Mouse (Mus musculus) ZHBTc4 (cell line): Measurements from ENCODE around the gene Snph.

Experiments used
- DNase-seq: peaks from one replicate; pipeline ENCODE4 v3.0.0-alpha.2; 2011; ENCODE audit warnings: low read depth, low spot score

The Snph gene

DNA sequence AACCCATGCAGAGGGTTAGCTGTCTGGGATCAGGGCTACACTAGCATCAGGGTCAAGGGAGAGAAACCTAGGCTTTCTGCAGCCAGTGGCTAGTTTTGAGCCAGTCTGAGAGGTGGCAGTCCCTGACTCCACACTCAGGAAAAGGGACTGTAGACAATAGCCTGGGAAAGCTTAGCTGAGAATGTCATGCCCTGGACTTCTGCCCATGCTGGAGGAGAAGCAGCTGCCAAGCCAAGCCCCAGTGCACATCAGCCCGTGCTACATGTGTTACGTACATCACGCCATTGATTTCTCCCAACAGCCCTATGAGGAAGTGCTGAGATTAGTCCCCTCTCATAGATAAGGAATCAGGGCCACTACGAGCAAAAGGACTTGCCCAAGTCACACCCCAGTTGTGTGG lies 30.3 kb downstream of the Snph start:
- DNase-seq = no peak

DNA sequence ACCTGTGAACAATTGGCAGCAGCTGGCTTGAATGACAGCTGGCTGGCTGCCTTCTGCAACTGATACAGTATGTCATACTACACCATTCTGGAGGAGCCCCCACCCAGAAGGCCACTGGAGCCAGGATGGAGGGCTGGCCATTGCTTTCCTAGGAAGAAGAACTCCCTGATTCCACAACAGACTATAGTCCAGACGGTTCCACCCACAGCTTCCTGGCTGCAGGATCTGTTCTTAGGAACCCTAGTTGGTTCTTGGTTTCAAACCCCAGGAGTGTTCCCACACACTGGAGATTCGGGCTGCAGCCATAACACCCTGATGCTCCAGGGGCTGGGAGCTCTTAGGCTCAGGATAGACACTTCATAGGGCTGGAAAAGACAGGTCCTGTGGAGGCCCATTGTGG lies 34.3 kb downstream of the Snph start:
- no peak for DNase-seq

GRCm38 (mm10) chr2:151587306-151587705 lies 45.1 kb downstream of the Snph start:
- no peak for DNase-seq

DNA sequence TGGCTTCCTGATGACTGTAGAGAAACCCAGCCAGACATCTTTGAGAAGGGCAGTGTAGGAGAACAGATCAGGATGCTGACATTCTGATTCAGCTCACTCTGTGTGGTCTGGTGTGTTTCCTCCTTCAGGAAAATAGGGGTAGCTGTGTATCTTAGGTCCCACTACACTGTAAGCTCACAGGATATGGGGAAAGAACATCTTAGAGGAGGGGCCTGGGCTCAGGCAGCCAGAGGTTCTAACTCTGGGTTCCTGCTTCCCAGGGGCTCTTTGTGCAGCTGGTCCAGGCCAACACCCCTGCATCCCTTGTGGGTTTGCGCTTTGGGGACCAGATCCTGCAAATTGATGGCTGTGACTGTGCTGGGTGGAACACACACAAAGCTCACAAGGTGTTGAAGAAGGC lies 45.6 kb downstream of the Snph start:
- DNase-seq = no peak

- DNase-seq = no peak
Measured at GRCm38 (mm10) chr2:151585934-151586333, 46.5 kb downstream of the Snph start.

GRCm38 (mm10) chr2:151580945-151581344 lies 51.4 kb downstream of the Snph start:
- DNase-seq = no peak

DNA sequence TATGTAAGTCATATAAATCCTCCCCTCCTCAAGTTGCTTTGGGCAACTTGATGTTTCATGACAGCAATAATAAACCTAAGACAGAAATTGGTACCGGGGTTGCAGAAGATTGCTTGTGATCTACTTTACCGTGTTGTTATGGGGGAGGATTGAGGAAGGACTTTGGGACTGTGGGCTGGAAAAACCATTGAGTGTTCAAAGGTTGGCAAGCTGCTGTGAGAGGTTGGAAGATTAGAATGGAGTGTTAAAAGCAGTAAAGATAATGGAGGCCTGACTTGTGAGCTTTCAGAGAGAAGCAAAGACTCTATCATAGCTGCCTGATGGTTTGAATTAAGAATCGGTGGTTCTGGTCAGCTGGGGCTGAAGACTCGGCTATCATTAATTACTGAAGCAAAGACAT lies 53.2 kb downstream of the Snph start:
- DNase-seq = no peak

GRCm38 (mm10) chr2:151575699-151576389 lies 56.5 kb downstream of the Snph start:
- DNase-seq = peak; percentile 96

DNA sequence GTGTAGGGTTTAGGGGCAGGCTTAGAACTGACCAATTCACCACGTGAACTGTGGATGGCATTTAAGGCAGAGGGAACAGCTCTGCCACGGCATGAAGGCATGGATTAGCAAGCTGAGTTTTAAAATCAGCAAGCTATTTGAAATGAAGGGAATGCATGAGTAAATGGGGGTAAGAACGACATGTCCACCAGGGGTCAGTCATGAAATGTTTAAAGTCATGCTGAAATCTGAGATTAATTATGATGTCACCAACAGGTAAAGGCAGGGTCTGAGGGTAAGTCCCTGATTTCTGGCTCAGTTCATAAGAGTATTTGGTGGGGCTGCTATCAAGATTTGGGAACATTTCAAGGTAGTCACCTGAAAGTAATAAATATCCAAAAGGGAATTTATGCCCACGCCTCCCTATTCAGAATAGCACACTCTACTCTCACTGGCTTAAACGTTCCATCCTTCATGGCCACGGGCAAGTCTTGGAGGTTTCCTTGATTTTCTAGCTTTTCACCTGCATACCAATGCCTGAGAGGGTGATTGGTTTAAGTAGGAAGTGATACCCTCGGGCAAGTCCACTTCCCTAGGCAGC lies 57.2 kb downstream of the Snph start:
- peak; percentile 31 for DNase-seq

DNA sequence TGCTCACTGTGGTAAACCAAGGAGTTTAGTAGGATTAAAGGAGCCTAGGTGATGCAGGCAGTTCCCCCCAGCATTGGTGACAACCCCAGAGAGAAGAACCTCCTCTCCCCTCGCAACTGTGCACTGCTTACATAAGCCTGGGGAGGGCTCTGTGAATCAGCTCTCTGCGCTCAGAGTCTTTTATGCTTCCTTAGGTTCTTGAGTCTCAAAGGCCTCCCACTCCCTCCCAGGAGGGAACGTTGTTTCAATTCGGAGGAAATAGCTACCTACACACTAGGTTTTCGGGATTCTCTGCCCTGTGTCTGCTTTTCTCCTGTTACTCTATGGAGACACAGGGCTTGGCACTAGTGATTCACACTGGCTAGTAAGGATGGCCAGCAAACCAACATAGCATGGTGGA lies 57.8 kb downstream of the Snph start:
- no peak for DNase-seq

DNA sequence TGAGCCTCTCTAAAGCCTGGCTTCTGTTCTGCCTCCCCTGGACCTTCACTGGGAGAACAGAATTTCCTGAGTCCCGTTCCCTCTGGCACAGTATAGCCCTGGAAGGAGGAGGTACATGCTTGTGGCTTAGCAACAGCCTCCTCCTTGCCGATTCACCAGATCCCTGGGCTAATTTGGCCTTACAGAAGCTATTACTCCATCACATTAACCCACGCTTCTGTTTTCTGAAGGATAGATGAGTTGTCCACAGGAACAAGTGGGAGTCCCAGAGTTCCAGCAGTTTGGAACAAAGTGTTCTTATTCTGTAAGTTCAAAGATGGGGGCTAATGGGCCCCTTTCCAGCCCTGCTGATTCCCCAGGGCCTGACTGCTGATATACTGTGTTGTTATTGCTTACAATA lies 58.7 kb downstream of the Snph start:
- DNase-seq = no peak

DNA sequence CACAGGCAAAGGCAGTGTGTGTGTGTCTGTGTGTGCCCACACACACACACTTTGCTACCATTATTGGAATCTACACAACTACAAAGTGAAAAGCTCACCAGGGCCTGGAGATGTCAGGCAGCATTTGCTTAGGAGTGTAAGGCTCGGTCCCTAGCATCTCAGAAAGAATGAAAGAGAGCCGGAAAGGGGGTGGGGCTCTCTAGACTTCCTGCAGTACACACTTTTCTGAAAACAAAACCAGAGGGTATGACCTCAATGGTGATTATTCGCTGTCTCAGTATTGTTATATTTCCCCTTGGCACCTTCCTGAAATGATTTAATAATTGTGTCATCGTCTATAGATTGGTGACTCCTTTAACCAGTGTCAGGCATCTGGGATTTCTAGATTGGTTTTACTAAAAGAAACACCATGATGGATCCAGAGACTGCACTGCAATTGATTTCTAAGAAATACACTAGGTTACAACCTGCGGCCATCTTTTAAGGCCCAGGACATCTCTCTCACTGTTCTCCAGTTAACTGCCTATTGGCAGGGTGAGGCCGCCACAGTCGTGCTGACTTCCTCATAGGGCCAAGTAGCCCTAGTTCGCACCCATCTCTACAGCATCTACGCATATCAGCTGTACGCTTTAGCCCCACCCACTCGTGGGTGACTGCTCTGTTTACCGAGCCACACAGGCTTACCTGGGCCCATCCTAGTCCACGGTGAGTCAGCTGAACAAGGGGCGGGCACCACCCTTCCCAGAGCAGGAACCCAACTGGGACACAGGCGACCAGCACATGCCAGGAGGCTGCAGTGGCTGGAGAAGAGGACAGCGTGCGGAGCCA lies 60.3 kb downstream of the Snph start, which contains the start of gene Sdcbp2:
Sdcbp2 (plus strand) TSS at position 750 of the 828 bp plus-strand sequence.
- DNase-seq = peak; percentile 58

DNA sequence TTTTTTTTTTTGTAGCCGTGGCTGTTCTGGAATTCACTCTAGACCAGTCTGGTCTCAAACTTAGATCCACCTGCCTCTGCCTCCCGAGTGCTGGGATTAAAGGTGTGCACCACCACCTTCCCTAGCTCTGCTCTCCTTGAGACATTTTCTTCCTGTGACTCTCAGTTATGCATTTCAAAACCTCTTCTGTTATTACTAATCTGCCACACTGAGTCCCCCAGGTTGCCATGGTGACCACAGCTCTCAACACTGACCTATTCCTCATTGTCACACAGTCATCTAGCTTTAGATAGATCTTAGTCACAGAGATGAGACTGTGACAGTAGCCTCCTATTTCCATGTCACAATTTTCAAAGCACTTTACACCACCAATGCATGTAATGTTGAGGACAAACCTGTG lies 62.9 kb downstream of the Snph start:
- no peak for DNase-seq

GRCm38 (mm10) chr2:151566856-151567255 lies 65.5 kb downstream of the Snph start:
- no peak for DNase-seq

- no peak for DNase-seq
Measured at GRCm38 (mm10) chr2:151564986-151565385, 67.4 kb downstream of the Snph start.

DNA sequence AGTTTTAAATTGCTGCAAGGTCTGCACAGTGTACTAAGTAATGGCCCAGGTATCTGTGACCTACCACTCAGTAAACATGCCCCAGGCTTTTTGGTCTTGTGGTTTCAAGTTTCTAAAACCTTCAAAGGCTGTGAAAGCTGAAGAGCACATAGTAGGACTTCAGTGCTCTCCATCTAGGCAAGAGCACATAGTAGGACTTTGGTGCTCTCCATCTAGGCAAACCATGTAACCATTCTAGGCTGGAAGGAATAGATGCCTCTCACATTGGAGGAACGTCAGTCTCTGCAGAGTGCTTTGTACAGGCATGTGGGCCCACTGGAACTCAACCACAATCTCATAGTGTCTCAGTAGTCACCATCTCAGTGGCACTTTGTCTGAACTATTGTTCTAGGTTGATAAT lies 68.4 kb downstream of the Snph start:
- DNase-seq = no peak

DNA sequence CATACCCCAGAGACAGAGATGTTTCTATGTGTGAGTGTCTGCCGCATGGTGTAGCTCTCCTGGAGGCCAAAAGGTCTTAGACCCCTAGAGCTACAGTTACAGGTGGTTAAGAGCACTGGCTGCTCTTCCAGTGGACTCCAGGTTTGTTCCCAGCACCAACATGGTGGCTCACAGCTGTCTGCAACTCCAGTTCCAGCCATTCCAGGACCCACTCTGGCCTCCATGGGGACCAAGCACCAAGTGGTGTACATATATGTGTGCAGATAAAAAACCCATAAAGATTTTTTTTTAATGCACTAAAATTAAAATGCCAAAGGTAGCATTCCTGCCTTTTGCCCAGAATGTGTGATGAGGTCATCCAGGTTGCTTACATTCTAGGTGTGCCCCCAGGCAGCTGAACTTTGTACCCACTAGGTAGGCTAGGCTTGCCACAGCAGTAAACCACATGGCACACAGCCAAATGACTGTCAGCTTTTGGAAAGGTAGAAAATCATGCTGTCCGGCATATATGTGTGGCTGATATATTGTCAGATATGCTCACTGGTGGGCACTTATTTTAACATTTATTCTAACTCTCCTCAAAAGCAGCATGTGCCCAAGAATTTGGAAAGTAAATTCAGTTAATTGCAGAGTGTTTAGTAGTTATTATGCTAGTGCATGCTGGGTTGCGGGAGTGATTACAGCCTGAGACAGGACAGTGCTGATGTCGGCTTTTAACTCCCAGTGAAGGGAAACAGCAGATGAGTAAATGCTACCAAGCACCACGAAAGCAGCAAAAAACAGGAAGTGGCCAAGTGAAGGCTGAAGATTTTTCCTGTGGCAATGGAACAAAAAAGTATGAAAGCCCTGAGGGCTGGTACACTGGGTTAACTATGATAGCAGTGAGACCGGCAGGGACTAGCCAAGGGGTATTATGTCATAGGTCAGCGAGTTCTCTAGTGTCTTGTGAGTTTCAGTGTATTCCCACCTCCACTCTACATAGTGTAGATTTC lies 69.2 kb downstream of the Snph start:
- no peak for DNase-seq

- DNase-seq = no peak
Measured at GRCm38 (mm10) chr2:151549615-151550121, 82.7 kb downstream of the Snph start.

DNA sequence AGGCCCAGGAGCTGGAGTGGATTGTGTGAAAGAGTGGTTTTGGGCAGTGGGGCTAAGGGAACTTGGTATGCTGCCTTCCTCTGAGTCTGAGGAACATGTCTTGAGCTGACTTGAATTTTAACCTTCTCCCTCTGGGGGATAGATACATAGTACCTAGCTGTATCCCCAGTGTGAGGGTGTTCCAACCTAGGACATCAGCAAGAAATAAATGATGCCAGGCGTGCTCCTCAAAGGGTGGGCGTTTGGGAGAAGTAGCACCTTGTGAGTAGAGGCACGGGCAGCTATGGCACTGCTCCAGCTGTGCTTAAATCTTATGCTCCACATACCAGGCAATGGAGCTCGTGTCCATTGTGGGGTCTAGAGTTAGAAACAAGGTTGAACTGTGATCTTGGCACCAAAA lies 85.8 kb downstream of the Snph start:
- no peak for DNase-seq

DNA sequence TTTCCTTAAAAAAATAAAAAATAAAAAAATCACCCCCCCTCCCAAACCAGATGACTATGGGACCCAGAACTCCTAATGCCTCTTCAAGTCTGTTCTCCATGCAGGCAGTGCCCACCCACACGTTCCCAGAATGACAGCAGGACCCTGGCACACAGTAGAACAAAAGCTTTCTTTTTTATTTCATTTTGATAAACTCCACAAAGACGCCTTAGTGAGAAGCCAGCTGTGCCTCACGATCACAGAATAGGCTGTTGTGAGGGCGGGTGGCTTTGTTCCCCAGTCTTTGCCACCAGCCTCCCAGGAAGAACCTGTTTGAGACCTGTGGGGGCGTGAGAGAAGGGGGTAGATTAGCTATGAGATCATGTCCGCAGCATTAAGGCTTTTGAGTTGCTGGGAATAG lies 87.7 kb downstream of the Snph start:
- no peak for DNase-seq
